Mouse (Mus musculus) kidney, adult 2 months (tissue): Measurements from ENCODE around the gene Pprc1.

Source experiments
- CTCF ChIP-seq: fragments of 200-500 bp; conservative IDR thresholded peaks from 2 replicates; pipeline ENCODE4 v1.5.1; 2011; ENCODE audit warnings: low read depth, mild to moderate bottlenecking, control low read depth, low read length, moderate library complexity, mixed read lengths; ENCODE audit not compliant: insufficient read depth, insufficient read length
- POLR2A ChIP-seq: fragments of 200-500 bp; IDR thresholded peaks from one replicate; pipeline ENCODE4 v1.6.1; 2011; ENCODE audit warnings: low read depth, low read length, control low read depth

DNA sequence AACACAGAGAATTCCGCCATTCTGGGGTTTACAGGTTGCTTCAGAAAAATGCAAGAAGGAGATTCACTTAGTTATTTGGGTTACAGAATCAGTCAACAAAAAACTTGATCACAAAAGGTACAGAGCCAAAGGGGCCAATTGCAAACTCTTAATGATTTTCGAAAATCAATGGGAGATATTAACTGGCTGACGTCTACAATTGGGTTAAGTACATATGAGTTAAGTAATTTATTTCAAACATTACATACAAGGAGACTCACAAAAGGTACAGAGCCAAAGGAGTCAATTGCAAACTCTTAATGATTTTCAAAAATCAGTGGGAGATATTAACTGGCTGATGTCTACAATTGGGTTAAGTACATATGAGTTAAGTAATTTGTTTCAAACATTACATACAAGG, 54.9 kb downstream of the Pprc1 start:
- TF ChIP-seq POLR2A, result no peak
- TF ChIP-seq CTCF, result no peak
